Mouse (Mus musculus) liver, embryonic 15.5 days (tissue): ENCODE data around the gene Card6. TPM values are rescaled to one million over a fixed set of nuclear protein-coding genes. Genes with fewer than 3 reads are reported as not detected.
"Not testable (repeated sequence)": the region's sequence is repeated elsewhere in the genome, so short reads cannot be mapped to it uniquely, and the experiment has no call there.

Source experiments
- ATAC-seq: fragments of 200-750 bp; cut with Nextera tagmentation; 2 replicates; pipeline ENCODE4 v1.8.0; 2017; ENCODE audit warnings: moderate number of reproducible peaks, mild to moderate bottlenecking, moderate library complexity; ENCODE audit not compliant: insufficient read depth
- H3K27ac ChIP-seq: fragments of 300-500 bp; sonication (generic); replicated peaks from 2 replicates; pipeline ENCODE4 v1.5.1; 2015; ENCODE audit warnings: mild to moderate bottlenecking, inconsistent platforms
- H3K27me3 ChIP-seq: fragments of 300-500 bp; sonication (generic); 2 replicates; pipeline ENCODE4 v1.6.1; 2015; ENCODE audit warnings: mild to moderate bottlenecking, inconsistent platforms
- H3K36me3 ChIP-seq: fragments of 300-500 bp; sonication (generic); replicated peaks from 2 replicates; pipeline ENCODE4 v1.6.1; 2015; ENCODE audit warnings: moderate library complexity, mild to moderate bottlenecking, inconsistent platforms
- H3K4me1 ChIP-seq: fragments of 300-500 bp; sonication (generic); replicated peaks from 2 replicates; pipeline ENCODE4 v1.6.1; 2015; ENCODE audit warnings: inconsistent platforms
- H3K4me2 ChIP-seq: fragments of 300-500 bp; sonication (generic); 2 replicates; pipeline ENCODE4 v1.6.1; 2015; ENCODE audit warnings: moderate library complexity, mild to moderate bottlenecking, inconsistent platforms
- H3K4me3 ChIP-seq: fragments of 300-500 bp; sonication (generic); replicated peaks from 2 replicates; pipeline ENCODE4 v1.5.1; 2015; ENCODE audit warnings: mild to moderate bottlenecking, inconsistent platforms
- H3K9ac ChIP-seq: fragments of 300-500 bp; sonication (generic); 2 replicates; pipeline ENCODE4 v1.6.1; 2015; ENCODE audit warnings: moderate library complexity, mild to moderate bottlenecking, inconsistent platforms
- H3K9me3 ChIP-seq: fragments of 300-500 bp; sonication (generic); replicated peaks from 2 replicates; pipeline ENCODE4 v1.6.1; 2016; ENCODE audit warnings: inconsistent platforms
- WGBS: fragments of 180-500 bp; shearing (Covaris S2); methylation state at CpG from one replicate; pipeline ENCODE4 v1.1.7; 2015; ENCODE audit warnings: mixed read lengths; ENCODE audit not compliant: insufficient replicate concordance; 5-methylcytosine and 5-hydroxymethylcytosine counted together
- polyA plus RNA-seq: library from polyadenylated mRNA; unstranded; fragments of >200 nt; fragmentation: Nextera tagmentation; extraction: Ambion mirVana; gene quantifications from 2 replicates; pipeline ENCODE4 v1.2.1, GENCODE M21; 2015

Card6 gene
- polyA plus RNA-seq, 1 experiment from 2014 or later: 1.2 TPM

- Histone ChIP-seq H3K36me3 (peaks cover 6% of the 10 kb centered on the region; the same call in 1 of the 2 replicates), H3K4me2 (peak overlapping the region; percentile 87; the same call in 1 of the 2 replicates), H3K9me3 (no peaks in the 10 kb centered on the region), H3K27ac (peak overlapping the region; percentile 94), H3K27me3 (no peaks in the 10 kb centered on the region), H3K4me3 (no peak overlapping the region), H3K4me1 (peaks cover 77% of the 10 kb centered on the region), H3K9ac (no peak overlapping the region)
- 44% methylated on average over 5 of the region's 5 CpGs for WGBS
- ATAC-seq: no peak
These were observed 34.4 kb upstream of the Card6 start for GRCm38 (mm10) chr15:5142714-5143113.

GRCm38 (mm10) chr15:5142047-5142446, 33.7 kb upstream of the Card6 start:
- no peaks in the 10 kb centered on the region for H3K9me3 ChIP-seq
- no peak overlapping the region for H3K4me3 ChIP-seq
- H3K36me3 ChIP-seq: 0 out of 2 replicates have a peak, but pooled peaks cover 6% of the 10 kb centered on the region
- H3K9ac ChIP-seq: no peak overlapping the region
- no peak for ATAC-seq
- peak overlapping the region; percentile 87 for H3K27ac ChIP-seq
- peaks cover 79% of the 10 kb centered on the region for H3K4me1 ChIP-seq
- peak overlapping the region; percentile 34 for H3K4me2 ChIP-seq
- WGBS: 29% methylated on average over 5 of the region's 5 CpGs
- H3K27me3 ChIP-seq: no peaks in the 10 kb centered on the region

GRCm38 (mm10) chr15:5140357-5140756, 32.0 kb upstream of the Card6 start:
- peak overlapping the region; percentile 94 for H3K27ac ChIP-seq
- ATAC-seq: peak; percentile 70
- H3K27me3 ChIP-seq: no peaks in the 10 kb centered on the region
- no peak overlapping the region; the same call in 1 of the 2 replicates for H3K4me3 ChIP-seq
- H3K4me1 ChIP-seq: peaks cover 72% of the 10 kb centered on the region
- no peaks in the 10 kb centered on the region for H3K36me3 ChIP-seq
- H3K9ac ChIP-seq: no peak overlapping the region
- no peaks in the 10 kb centered on the region for H3K9me3 ChIP-seq
- H3K4me2 ChIP-seq: peak overlapping the region; percentile 42

- Histone ChIP-seq H3K4me1 (peaks cover 70% of the 10 kb centered on the region), H3K9me3 (no peaks in the 10 kb centered on the region), H3K27ac (peak overlapping the region; percentile 94), H3K4me3 (no peak overlapping the region), H3K9ac (no peak overlapping the region), H3K36me3 (no peaks in the 10 kb centered on the region), H3K4me2 (peak overlapping the region; percentile 42), H3K27me3 (no peaks in the 10 kb centered on the region)
- peak; percentile 85 for ATAC-seq
- 20% methylated on average over 7 of the region's 7 CpGs for WGBS
These were observed 31.5 kb upstream of the Card6 start for GRCm38 (mm10) chr15:5139863-5140262.

GRCm38 (mm10) chr15:5139366-5139765, 31.0 kb upstream of the Card6 start:
- ATAC-seq: peak; percentile 13
- Histone ChIP-seq H3K9ac (no peak overlapping the region), H3K4me2 (peak overlapping the region; percentile 42), H3K4me3 (no peak overlapping the region), H3K9me3 (no peaks in the 10 kb centered on the region), H3K27me3 (no peaks in the 10 kb centered on the region), H3K27ac (peak overlapping the region; percentile 94), H3K36me3 (no peaks in the 10 kb centered on the region), H3K4me1 (peaks cover 69% of the 10 kb centered on the region)
- WGBS: 22% methylated on average over 2 of the region's 2 CpGs

- no peaks in the 10 kb centered on the region for H3K36me3 ChIP-seq
- H3K4me3 ChIP-seq: no peak overlapping the region
- H3K27ac ChIP-seq: peak overlapping the region; percentile 87
- H3K4me2 ChIP-seq: peak overlapping the region; percentile 54
- H3K4me1 ChIP-seq: peaks cover 77% of the 10 kb centered on the region
- no peaks in the 10 kb centered on the region for H3K27me3 ChIP-seq
- 36% methylated on average over 9 of the region's 9 CpGs for WGBS
- no peaks in the 10 kb centered on the region for H3K9me3 ChIP-seq
- no peak overlapping the region for H3K9ac ChIP-seq
- no peak for ATAC-seq
These were observed 29.9 kb upstream of the Card6 start for GRCm38 (mm10) chr15:5138021-5138856.

GRCm38 (mm10) chr15:5134945-5135483, 26.7 kb upstream of the Card6 start:
- H3K4me3 ChIP-seq: no peak overlapping the region
- no peaks in the 10 kb centered on the region for H3K9me3 ChIP-seq
- peaks cover 69% of the 10 kb centered on the region for H3K4me1 ChIP-seq
- no peak for ATAC-seq
- 62% methylated on average over 8 of the region's 8 CpGs for WGBS
- no peaks in the 10 kb centered on the region for H3K27me3 ChIP-seq
- no peak overlapping the region; the same call in 1 of the 2 replicates for H3K27ac ChIP-seq
- no peak overlapping the region for H3K4me2 ChIP-seq
- no peak overlapping the region for H3K9ac ChIP-seq
- H3K36me3 ChIP-seq: no peaks in the 10 kb centered on the region

- H3K9ac ChIP-seq: no peak overlapping the region
- peaks cover 66% of the 10 kb centered on the region for H3K4me1 ChIP-seq
- no peaks in the 10 kb centered on the region for H3K36me3 ChIP-seq
- 79% methylated on average over 3 of the region's 3 CpGs for WGBS
- no peak overlapping the region; the same call in 1 of the 2 replicates for H3K27ac ChIP-seq
- no peaks in the 10 kb centered on the region for H3K27me3 ChIP-seq
- ATAC-seq: 0 out of 2 replicates have a peak, but pooled peaks have one; percentile 8
- H3K4me2 ChIP-seq: peak overlapping the region; percentile 17; the same call in 1 of the 2 replicates
- H3K9me3 ChIP-seq: no peaks in the 10 kb centered on the region
- no peak overlapping the region for H3K4me3 ChIP-seq
These were observed 25.8 kb upstream of the Card6 start for GRCm38 (mm10) chr15:5134179-5134578.

GRCm38 (mm10) chr15:5133301-5133700, 25.0 kb upstream of the Card6 start:
- Histone ChIP-seq H3K9ac (no peak overlapping the region), H3K27me3 (no peaks in the 10 kb centered on the region), H3K4me2 (no peak overlapping the region), H3K36me3 (no peaks in the 10 kb centered on the region), H3K4me1 (peaks cover 65% of the 10 kb centered on the region), H3K27ac (peak overlapping the region; percentile 62), H3K4me3 (no peak overlapping the region), H3K9me3 (no peaks in the 10 kb centered on the region)
- WGBS: 54% methylated on average over 3 of the region's 3 CpGs
- ATAC-seq: no peak

GRCm38 (mm10) chr15:5130887-5131668, 22.7 kb upstream of the Card6 start:
- H3K4me2 ChIP-seq: peak overlapping the region; percentile 50
- not testable (repeated sequence) for H3K27me3 ChIP-seq
- H3K9ac ChIP-seq: 0 out of 2 replicates have a peak overlapping the region, but pooled peaks have one; percentile 20

More at GRCm38 (mm10) chr15:5130887-5131668, 22.7 kb upstream of the Card6 start:
- H3K9me3 ChIP-seq, H3K36me3 ChIP-seq: not testable (repeated sequence)
- WGBS: 34% methylated on average over 14 of the region's 14 CpGs
- ATAC-seq: peak; percentile 58
- H3K27ac ChIP-seq: peak overlapping the region; percentile 71; the same call in 1 of the 2 replicates
- peak overlapping the region; percentile 22; the same call in 1 of the 2 replicates for H3K4me3 ChIP-seq
- peaks cover 71% of the 10 kb centered on the region for H3K4me1 ChIP-seq
